Mouse (Mus musculus) intestine, embryonic 14.5 days (tissue): ENCODE results near the gene Kbtbd12. TPM values are rescaled to one million over a fixed set of nuclear protein-coding genes. Genes with fewer than 3 reads are reported as not detected.

Experiments used
- ATAC-seq: fragments of 200-750 bp; cut with Nextera tagmentation; replicated peaks from 2 replicates; pipeline ENCODE4 v1.8.0; 2017; ENCODE audit warnings: low read depth, moderate number of reproducible peaks, moderate TSS enrichment, moderate library complexity; ENCODE audit not compliant: low FRiP score, low TSS enrichment
- DNase-seq: peaks from one replicate; pipeline ENCODE4 v3.0.0-alpha.2; 2018; ENCODE audit warnings: low spot score
- H3K27ac ChIP-seq: fragments of 300-500 bp; sonication (generic); 2 replicates; pipeline ENCODE4 v1.5.1; 2014; ENCODE audit warnings: low read depth, mild to moderate bottlenecking, control low read depth
- H3K27me3 ChIP-seq: fragments of 300-500 bp; sonication (generic); replicated peaks from 2 replicates; pipeline ENCODE4 v1.6.1; 2014; ENCODE audit warnings: low read length, control low read depth; ENCODE audit not compliant: control insufficient read depth, insufficient read depth
- H3K36me3 ChIP-seq: fragments of 300-500 bp; sonication (generic); 2 replicates; pipeline ENCODE4 v1.6.1; 2014; ENCODE audit warnings: low read length, control low read depth; ENCODE audit not compliant: control insufficient read depth, insufficient read depth
- H3K4me1 ChIP-seq: fragments of 300-500 bp; sonication (generic); replicated peaks from 2 replicates; pipeline ENCODE4 v1.6.1; 2014; ENCODE audit warnings: low read length, control low read depth, mixed read lengths; ENCODE audit not compliant: control insufficient read depth, insufficient read depth
- H3K4me2 ChIP-seq: fragments of 300-500 bp; sonication (generic); 2 replicates; pipeline ENCODE4 v1.6.1; 2014; ENCODE audit warnings: low read length
- H3K4me3 ChIP-seq: fragments of 300-500 bp; sonication (generic); 2 replicates; pipeline ENCODE4 v1.5.1; 2014; ENCODE audit warnings: low read depth, low read length, control low read depth, mixed read lengths
- H3K9ac ChIP-seq: fragments of 300-500 bp; sonication (generic); 2 replicates; pipeline ENCODE4 v1.6.1; 2014; ENCODE audit warnings: mild to moderate bottlenecking, low read length
- H3K9me3 ChIP-seq: fragments of 300-500 bp; sonication (generic); 2 replicates; pipeline ENCODE4 v1.6.1; 2016; ENCODE audit warnings: low read length, control low read depth; ENCODE audit not compliant: control insufficient read depth
- WGBS: fragments of 180-500 bp; shearing (Covaris S2); extraction: QIAGEN DNeasy Blood & Tissue Kit; methylation state at CpG from one replicate; pipeline ENCODE4 v1.1.7; 2014; 5-methylcytosine and 5-hydroxymethylcytosine counted together
- polyA plus RNA-seq: library from polyadenylated mRNA; unstranded; fragments of >200 nt; fragmentation: Nextera tagmentation; extraction: Ambion mirVana; gene quantifications from 2 replicates; pipeline ENCODE4 v1.2.1, GENCODE M21; 2014

The Kbtbd12 gene
- polyA plus RNA-seq, 1 experiment from 2014 or later: 0.26 TPM

DNA sequence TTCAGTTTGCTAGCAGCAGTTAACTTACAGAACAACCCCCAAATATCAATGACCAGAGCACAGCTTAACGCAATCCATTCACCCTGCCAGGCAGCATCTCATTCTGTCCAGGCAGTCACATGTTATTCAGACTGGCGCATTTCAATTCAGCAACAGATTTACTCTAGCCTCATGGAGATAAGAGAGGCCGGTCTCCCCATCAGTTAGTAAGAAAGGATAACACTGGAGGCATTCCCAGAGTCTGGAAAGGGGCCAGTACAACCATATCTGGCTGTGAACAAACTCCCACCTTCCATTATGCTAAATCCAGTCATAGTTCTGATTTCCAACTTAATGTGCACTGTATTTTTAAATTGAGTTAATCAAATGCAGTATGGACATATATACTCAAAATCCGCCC lies 123.2 kb downstream of the Kbtbd12 start:
- Histone ChIP-seq H3K27me3 (no peaks in the 10 kb centered on the region), H3K27ac (no peak overlapping the region), H3K9ac (no peak overlapping the region), H3K4me3 (no peak overlapping the region), H3K36me3 (peaks cover 67% of the 10 kb centered on the region), H3K4me2 (no peak overlapping the region), H3K9me3 (no peaks in the 10 kb centered on the region), H3K4me1 (peaks cover 12% of the 10 kb centered on the region)
- DNase-seq: no peak
- 89% methylated on average over 4 of the region's 4 CpGs for WGBS
- ATAC-seq: no peak

DNA sequence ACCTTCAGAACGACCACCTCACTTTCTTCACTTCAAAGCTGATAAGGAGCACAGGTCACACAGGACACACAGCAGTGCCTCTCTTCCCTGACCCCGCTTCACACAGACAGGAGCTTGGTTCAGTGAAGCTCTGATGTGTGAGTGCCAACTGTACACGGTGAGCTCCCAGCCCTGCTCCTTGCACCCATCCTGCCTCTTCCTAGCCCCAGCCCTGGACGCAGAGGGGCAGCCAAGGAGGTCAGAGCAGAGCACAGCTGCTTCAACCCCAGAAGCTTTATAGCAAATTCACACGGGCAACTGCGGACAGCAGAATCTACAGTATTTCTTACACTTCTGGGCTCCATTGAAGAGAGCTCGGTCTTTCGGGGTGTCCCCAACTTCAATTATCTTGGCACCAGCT lies 123.8 kb downstream of the Kbtbd12 start:
- H3K36me3 ChIP-seq: peaks cover 71% of the 10 kb centered on the region
- 90% methylated on average over 8 of the region's 8 CpGs for WGBS
- no peak overlapping the region for H3K4me3 ChIP-seq
- ATAC-seq: no peak
- no peak overlapping the region for H3K27ac ChIP-seq
- no peaks in the 10 kb centered on the region for H3K9me3 ChIP-seq
- DNase-seq: no peak
- no peak overlapping the region for H3K4me2 ChIP-seq
- H3K9ac ChIP-seq: no peak overlapping the region
- H3K4me1 ChIP-seq: peaks cover 9% of the 10 kb centered on the region
- H3K27me3 ChIP-seq: no peaks in the 10 kb centered on the region

DNA sequence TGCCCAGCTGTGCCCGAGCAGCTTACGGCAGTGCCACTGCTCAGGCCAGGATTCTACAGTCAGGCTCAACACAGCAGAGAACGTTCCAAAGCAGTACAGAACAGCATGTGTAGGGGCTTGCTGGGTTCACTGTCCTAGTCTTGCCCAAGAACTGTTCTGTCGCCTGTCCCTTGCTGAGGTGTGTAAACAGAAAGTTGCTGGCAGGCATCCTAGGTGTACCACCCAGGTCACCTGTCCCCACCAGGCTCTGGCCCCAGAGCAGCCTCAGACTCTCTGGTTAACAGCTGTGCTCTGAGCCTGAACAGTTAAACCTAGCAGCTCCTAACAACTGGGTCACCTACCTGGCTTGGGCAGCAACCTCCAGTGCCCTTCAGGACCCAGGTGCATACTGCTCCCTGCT lies 134.7 kb downstream of the Kbtbd12 start:
- H3K27ac ChIP-seq: no peak overlapping the region
- H3K9me3 ChIP-seq: no peaks in the 10 kb centered on the region
- DNase-seq (no peak), ATAC-seq (no peak)
- H3K4me2 ChIP-seq: no peak overlapping the region
- 85% methylated on average over 4 of the region's 4 CpGs for WGBS
- H3K27me3 ChIP-seq: no peaks in the 10 kb centered on the region
- no peak overlapping the region for H3K9ac ChIP-seq
- H3K4me3 ChIP-seq: no peak overlapping the region
- peaks cover 63% of the 10 kb centered on the region for H3K36me3 ChIP-seq
- H3K4me1 ChIP-seq: no peaks in the 10 kb centered on the region

DNA sequence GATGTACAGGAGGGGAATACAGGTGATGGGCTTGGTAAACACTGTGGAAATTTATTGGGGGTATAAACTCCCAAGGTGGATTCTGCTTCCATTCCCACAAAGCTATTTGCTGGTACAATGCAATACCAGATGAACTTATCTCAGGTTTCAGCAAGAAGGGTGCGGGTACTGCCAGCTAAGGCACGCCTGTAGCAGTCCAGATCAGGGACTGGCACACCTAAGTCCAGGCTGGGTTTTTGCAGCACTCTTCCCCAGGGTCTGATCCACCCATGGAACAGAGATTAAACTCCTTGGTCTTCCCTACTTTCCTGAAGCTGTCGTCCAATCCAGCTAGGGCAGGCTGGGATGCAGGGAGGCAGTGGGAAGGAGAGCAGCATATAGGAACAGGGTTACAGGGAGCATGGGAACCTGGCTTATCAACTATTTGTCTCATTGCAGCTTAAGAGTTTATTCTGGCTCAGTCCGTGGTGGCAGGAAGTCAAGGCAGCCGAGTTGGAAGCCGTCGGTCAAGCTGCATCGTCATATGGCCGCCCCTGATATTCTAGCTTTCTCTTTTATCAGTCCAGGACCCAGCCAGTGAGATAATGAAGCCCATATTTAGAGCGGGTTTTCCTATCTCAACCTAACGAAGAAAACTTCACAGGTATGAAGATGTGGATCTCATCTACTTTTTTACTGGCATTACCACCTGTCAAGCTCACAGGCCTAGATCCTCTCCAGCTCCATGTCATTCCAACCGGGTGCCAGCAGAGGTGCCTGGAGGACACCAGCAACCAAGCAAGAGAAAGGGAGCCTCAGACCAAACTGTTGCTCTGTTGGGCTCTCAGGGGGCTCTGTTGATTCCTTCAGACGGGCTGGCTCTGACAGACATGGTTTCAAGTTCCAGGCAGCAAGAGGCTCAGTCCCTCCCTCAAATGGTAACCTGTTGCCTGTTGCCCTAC lies 135.4 kb downstream of the Kbtbd12 start:
- H3K36me3 ChIP-seq: peaks cover 62% of the 10 kb centered on the region
- WGBS: 71% methylated on average over 13 of the region's 13 CpGs

DNA sequence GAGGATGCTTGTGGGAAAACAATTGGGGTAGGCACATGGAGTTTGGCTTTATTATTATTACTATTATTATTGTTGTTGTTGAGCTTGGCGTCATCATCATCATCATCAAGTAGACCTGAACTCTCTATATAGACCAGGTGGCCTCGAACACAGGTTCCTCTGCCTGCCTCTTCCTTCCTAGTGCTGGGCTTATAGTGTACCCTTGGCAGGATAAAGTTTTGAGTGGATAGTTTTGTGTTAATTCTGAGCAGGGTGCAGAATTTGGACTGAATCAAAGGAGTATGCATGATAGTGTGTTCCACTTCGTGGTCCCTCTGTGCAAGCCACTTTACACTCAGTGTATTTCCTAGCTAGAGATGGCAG lies 137.4 kb downstream of the Kbtbd12 start:
- ATAC-seq: 0 out of 2 replicates have a peak, but pooled peaks have one; percentile 6
- H3K36me3 ChIP-seq: peaks cover 56% of the 10 kb centered on the region

More for the DNA sequence above, 135.4 kb downstream of the Kbtbd12 start:
- Histone ChIP-seq H3K27ac (no peak overlapping the region), H3K9me3 (no peaks in the 10 kb centered on the region), H3K4me2 (no peak overlapping the region), H3K9ac (no peak overlapping the region), H3K4me3 (no peak overlapping the region), H3K4me1 (no peaks in the 10 kb centered on the region), H3K27me3 (no peaks in the 10 kb centered on the region)
- no peak for ATAC-seq
- no peak for DNase-seq

DNA sequence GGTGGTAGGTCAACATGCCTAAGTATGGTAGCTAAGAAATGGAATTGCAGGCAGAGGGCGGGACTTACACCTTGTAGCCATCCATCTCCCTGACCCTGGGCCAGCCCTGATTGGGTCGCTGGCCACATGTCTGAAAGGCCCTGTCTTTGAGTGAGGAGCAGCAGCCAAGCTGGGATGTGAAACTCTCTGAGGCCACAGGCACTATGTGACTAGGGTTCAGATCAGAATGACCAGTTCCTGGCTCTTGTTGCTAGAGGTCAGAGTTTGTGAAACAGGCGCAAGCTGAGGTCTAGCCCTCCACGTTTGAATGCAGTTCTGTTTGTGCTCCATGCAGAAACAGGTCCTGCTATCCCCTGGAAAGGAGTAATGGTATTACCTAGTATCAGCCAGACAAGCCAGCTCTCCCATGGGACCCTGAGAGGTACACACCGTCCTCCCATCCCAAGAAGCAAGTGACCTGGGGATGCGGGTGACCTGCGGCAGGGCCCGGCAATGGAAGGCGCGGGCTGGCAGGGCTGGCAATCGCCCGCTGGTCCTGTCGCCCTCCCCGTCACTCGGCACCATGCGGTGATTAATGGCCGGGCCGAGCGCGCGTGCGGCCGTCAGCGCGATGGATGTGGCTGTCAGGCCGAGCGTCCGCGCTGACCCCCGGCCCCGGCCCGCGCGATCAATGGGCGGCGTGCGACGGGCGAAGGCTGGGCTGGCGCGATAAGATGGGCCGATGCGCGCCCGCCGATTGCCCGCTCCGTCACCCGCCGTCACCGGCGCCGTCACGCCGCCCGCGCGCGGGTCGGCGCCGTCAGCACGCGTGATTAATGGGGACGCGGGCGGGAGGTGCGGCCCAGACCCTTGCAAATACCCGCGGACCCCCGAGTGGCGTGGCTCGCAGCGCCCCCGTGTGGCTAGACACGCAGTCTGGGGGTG lies 138.0 kb downstream of the Kbtbd12 start:
- Histone ChIP-seq H3K27me3 (no peaks in the 10 kb centered on the region), H3K4me2 (peak overlapping the region; percentile 98), H3K9ac (peak overlapping the region; percentile 58), H3K4me1 (no peaks in the 10 kb centered on the region), H3K36me3 (peaks cover 49% of the 10 kb centered on the region), H3K27ac (no peak overlapping the region), H3K4me3 (peak overlapping the region; percentile 51), H3K9me3 (no peaks in the 10 kb centered on the region)
- DNase-seq (peak; percentile 90), ATAC-seq (peak; percentile 61)
- WGBS: 4% methylated on average over 66 of the region's 76 CpGs

More for the DNA sequence above, 137.4 kb downstream of the Kbtbd12 start:
- peak overlapping the region; percentile 51 for H3K4me3 ChIP-seq
- H3K27me3 ChIP-seq: no peaks in the 10 kb centered on the region
- no peaks in the 10 kb centered on the region for H3K9me3 ChIP-seq
- no peaks in the 10 kb centered on the region for H3K4me1 ChIP-seq
- WGBS: 4% methylated on average over 3 of the region's 3 CpGs
- peak overlapping the region; percentile 58 for H3K9ac ChIP-seq
- no peak overlapping the region for H3K27ac ChIP-seq
- DNase-seq: no peak
- H3K4me2 ChIP-seq: peak overlapping the region; percentile 98

Other genes starting within 250 kb of the Kbtbd12 start
- 45.1 and 53.4 TPM in 2 replicates for gene Eefsec, start 191.4 kb downstream of the Kbtbd12 start, polyA plus RNA-seq
- 150 and 158 TPM in 2 replicates for gene Ruvbl1, start 172.5 kb downstream of the Kbtbd12 start, polyA plus RNA-seq
- gene Sec61a1, start 119.0 kb downstream of the Kbtbd12 start, polyA plus RNA-seq: 221 and 246 TPM in 2 replicates
- 88.3 and 94.2 TPM in 2 replicates for gene Mgll, start 86.5 kb upstream of the Kbtbd12 start, polyA plus RNA-seq
- gene Abtb1, start 204.0 kb upstream of the Kbtbd12 start, polyA plus RNA-seq: 21.8 and 23.0 TPM in 2 replicates
- 68.0 and 71.4 TPM in 2 replicates for gene Podxl2, start 237.1 kb upstream of the Kbtbd12 start, polyA plus RNA-seq